Mouse (Mus musculus) R1 (cell line): ENCODE measurements at regions not wholly inside any gene's neighbourhood (a gene's known extent, or its start where the extent isn't known, plus 50 kb on each side); places are given as distances from the start of the nearest gene placed in this dataset.

Experiments
- DNase-seq: peaks from one replicate; pipeline ENCODE4 v3.0.0-alpha.2; 2018; ENCODE audit warnings: low read depth, low spot score

DNA sequence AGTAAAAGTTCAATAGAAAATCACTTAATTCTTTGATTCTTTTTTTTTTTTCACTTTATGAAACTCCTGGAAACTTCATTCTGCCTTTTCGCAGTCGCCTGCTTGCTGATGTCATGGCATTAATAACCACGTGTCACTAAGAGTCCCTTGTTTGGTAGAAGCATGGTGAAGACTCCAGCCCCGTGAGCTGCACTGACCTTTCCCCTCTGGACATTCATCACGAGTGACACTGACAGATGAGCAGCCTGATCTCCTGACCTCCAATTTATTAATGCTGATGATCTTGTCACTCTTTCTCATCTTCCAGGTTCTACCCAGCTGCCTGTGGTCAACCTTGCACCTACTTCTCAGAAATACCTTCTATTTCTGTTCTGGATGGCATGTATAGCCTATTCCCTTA is 867.1 kb upstream of the Slit2 start:
- no peak for DNase-seq

- no peak for DNase-seq
These were observed 887.2 kb upstream of the Slit2 start for GRCm38 (mm10) chr5:47095703-47096102.

DNA sequence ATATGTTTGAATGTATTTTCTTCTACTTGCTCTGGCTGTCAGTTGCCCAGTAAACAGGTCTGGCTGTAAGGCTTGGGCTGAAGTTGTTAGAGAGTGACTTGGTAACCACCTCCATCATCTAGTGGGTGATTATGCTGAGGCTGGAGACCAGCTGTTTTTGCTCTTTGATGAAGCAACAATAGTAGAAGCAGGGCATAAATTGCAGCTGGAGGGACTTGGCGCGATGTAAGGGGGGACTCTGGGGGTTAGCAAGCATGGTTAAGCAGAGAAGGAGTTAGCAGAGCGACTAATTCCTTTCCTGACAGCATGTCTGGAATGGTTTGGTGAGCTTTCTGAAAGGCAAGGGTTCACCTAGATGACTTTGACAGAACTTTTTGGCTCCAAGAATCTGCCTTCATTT is 930.0 kb upstream of the Slit2 start:
- DNase-seq: no peak

DNA sequence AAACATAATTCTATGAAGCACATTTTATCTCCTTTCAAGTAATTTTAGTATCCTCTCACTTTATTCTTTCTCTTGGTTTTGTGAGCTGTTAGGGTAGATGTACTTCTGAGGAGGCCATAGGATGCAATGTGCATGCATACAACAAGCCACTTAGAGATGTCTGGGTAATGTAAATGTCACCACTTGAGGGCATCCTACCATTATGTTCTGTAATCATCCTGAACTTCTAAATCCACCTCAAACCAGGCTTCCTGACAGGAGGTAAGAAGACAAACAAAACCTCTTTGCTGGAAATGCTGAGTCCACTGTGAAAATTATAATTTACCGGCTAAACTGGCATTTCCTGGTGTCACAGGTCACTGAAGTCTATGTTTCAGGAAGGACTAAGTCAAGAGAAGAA is 946.2 kb upstream of the Slit2 start:
- DNase-seq: no peak

DNA sequence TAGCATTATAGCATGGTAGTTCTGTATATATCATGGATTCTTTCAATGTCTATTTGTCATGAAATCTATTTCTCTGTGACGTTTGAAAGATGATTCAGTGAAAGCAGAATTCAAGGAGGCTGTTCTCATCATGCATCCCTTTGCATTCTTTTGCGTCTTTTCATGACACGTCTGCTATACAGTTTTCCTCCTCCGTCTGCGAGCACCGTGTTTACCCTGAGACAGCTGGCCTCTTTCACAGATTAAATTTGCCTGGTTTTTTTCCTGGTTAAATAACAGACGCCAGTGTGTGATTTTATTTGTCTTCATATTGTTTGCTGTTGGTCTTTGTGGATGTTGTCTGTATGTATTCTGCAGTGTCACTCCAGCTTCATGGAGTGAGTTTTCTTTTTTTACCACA is 948.9 kb upstream of the Slit2 start:
- DNase-seq: no peak

DNA sequence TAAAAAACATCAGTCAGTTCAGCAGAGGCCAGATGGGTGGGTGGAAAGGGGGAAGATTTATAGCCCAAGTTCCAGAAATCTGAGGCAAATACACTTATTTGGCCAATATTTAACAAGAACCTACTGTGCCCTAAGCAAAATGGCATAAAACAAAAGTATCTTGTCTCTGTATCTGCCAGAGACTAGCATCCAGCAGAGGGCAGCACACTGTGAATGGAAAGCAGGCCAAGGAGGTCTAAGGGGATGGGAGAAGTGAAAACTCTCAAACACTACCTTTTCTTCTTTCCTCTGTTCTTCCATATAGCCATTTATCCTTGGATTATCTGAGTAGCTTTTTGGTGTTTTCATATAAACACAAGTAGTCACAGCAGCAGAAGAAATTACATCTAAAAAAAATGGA is 968.6 kb upstream of the Slit2 start:
- DNase-seq: peak; percentile 45

DNA sequence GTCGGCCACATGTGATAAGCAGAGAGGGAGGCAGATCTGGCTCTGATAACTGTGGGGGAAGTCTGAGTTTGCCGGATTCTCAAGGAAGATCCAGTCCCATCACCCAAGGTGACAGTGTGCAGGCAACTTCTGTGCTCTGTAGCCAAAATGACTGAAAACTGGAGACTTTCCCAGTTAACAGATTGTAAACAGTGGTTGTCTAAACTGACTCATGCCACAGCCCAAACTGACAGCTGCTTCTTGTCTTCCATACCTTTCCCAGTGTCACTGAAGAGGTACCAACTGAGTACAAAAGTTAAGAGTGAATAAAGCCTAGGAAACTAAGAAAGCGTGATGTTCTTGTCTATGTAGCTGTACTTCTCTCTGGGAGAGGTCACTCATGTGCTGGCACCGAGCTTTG is 990.4 kb upstream of the Slit2 start:
- no peak for DNase-seq

GRCm38 (mm10) chr5:46986519-46986918 is 996.4 kb upstream of the Slit2 start:
- DNase-seq: no peak

DNA sequence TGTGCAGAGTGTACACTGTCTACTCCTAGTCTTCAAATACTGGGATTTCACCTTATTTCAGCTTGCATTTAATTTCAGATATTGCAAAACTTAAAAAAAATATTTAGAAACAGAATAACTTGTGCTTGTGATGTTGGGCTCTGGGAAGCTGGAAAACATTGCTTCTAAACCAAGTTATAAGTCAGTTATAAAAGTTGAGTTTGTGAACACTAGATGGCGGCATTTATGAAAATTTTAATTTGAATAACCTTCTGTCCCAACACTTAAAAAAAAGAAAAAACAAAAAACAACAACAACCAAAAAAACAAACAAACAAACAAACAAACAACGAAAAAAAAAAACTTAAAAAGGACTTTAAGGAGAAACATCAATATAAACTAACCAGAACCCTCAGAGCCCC is 1002.6 kb upstream of the Slit2 start:
- no peak for DNase-seq

DNA sequence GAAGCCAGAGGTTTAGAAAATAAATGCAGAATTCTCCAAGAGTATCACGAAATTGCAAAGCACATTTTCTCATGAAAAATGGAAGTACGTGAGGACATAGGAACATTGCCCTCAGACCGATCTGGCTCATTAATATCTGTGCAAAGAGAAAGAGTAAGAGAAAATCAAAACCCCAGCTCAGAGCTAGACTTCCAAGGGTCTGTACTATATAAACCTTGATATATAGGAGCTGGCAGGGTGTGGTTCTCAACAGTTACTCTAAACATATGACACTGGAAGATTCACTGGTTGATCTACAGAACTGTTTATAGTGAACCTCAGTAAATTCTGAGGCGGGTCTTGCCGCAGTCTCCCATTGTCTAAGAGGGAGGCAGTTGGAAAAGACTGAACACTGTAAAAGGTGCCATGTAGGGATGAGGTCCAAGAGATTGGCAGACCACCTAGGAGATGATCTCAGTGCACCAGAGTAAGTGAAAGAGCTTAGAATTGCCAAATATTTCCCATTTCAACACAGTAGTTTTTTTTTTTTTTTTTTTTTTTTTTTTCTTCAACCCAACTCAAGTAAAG is 1014.0 kb upstream of the Slit2 start:
- DNase-seq: no peak

DNA sequence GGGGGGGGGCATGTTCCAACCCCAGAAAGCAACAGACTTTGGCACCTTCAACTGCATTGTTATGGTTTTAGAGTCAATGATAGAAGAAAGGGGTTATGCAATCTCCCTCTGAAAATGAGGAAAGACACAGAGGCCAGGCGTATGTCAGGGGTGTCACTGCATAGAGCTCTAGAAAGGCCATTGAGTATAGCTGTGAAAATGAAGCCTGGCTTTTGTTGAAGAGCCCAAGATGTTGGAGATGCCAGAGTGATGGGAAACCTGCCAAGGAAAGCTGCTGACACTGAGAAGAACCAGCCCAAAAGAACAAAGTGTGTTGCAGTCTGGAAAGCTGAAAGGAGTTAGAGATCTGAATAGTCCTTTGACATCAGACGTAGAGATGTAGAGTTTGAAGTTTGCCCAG is 1022.2 kb upstream of the Slit2 start:
- DNase-seq: no peak

DNA sequence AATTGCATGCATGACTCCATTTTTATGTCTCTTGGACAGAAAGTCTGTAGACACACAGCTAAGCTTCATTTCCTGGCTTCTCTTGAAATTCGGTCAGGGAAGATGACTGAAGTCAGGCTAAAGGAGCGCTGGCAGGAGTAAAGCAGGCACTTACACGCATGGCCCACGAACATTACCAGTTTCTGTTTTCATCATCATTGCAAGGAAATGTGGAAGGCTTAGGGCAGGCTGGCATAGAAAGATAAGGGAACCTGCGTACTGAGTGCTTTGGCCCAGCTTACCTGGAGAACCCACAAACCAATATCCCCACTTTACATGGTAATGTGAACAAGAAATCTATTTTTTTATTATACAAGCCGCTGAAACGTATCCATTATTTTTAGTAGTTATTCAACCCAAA is 1056.6 kb upstream of the Slit2 start:
- DNase-seq: no peak

DNA sequence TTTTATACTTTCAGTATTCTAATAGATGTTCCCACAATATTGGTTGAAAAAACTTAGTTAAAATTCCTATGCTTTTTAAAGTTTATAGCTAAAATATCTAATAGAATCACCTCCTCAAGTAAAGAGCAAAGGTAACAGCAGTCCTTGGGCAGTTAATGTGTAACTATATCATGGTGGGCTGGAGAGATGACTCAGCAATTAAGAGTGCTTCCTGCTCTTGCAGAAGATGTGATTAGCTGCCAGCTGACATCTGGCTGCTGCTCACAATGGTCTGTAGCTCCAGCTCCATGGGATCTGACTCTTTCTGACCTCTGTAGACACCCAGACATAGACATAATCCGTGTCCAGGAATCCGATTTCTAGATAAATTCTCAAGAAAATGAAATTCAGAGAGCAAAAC is 1044.5 kb upstream of the Lcorl start:
- DNase-seq: no peak

GRCm38 (mm10) chr5:46894037-46894436 is 1036.6 kb upstream of the Lcorl start:
- DNase-seq: no peak

- no peak for DNase-seq
These were observed 1026.5 kb upstream of the Lcorl start for GRCm38 (mm10) chr5:46883956-46884355.

GRCm38 (mm10) chr5:46856837-46857236 is 999.4 kb upstream of the Lcorl start:
- no peak for DNase-seq

GRCm38 (mm10) chr5:46845175-46845574 is 987.8 kb upstream of the Lcorl start:
- DNase-seq: no peak

DNA sequence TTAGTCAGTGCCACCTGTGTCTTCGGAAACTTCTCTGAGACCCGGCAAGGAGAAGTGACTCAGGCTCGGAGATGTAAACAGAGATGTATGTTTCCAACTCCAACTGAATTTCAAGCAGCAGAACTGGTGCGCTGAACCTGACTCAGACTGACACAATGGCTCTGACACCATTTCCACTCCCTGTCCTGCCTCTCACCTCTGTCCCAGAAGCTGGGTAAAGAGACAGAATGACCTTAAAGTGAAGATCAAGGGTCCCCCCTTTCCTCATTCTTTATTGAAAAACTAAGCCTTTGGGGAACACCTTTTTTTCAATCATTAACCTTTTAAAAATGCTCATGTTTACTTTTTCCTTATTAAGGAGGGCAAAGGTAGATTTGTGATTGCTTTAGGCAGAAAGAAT is 979.4 kb upstream of the Lcorl start:
- DNase-seq: no peak

- DNase-seq: no peak
These were observed 973.6 kb upstream of the Lcorl start for GRCm38 (mm10) chr5:46830797-46831618.

DNA sequence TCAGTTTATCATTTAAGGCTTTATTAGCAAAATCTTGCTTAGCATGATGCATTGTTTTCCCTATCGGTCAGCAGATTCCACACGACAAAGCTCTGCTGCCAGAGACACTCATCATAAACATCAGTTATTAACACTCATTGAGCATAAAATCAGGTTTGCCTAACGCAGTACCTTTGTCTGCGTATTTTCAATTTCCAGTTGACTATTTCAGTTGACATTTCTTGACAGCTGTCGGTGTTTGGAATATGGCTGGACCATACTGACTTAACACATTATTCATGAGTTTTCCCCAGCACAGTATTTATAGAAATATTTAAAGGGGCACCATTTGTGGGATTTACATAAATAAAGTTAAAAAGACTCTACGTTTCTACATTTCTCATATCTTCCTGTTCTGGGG is 972.7 kb upstream of the Lcorl start:
- no peak for DNase-seq

DNA sequence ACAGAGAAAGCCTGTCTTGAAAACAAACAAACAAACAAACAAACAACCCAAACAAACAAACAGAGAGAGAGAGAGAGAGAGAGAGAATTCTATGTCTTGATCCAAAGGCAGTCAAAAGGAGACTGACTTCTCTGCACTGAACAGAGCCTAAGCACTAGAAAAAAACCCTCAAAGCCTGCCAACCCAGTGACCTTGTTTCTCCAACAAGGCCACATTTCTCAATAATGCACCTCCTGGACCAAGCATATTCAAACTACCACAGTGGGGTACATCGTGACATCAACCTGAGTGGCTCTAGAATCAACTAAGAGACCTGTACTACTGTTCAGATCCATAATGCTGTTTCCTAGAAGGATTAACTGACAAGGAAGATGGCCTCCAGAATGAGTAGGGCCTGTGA is 969.0 kb upstream of the Lcorl start:
- no peak for DNase-seq

DNA sequence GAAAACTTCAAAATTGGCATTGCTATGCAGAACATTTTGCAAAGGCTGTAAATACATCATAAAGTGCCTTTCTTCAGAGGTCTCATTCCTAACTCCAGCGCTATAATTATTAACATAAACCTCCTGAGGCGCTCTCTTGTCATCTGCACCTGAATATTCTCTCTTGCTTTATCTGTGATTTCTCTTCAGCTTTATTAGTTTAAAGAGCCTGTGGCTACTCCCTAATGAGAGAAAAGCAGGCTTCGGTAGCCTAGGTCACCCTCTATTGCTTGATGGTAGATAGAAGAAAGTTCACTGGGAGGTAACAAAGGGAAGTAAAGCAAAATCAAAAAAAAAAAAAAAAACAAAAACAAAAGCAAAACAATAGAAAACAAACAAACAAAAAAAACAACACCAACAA is 967.5 kb upstream of the Lcorl start:
- no peak for DNase-seq

- DNase-seq: no peak
These were observed 937.7 kb upstream of the Lcorl start for GRCm38 (mm10) chr5:46795102-46795501.
